Mouse (Mus musculus) layer of hippocampus, postnatal 10 days (tissue): ENCODE results near the gene Gm40460. TPM values are rescaled to one million over a fixed set of nuclear protein-coding genes. Genes with fewer than 3 reads are reported as not detected.

ENCODE experiments used
- total RNA-seq, 2 experiments: library from RNA; stranded (reverse); gene quantifications; 2 replicates each; pipeline ENCODE4 v1.2.3; 2021

The Gm40460 gene
- total RNA-seq, 2 experiments from 2014 or later: not detected

Other genes starting within 250 kb of the Gm40460 start
- gene Mob2, start 180.0 kb downstream of the Gm40460 start, total RNA-seq: 10 to 100 TPM; 20.5 to 20.9 TPM
- 100 to 1,000 TPM; 139 to 150 TPM for gene Dusp8, start 145.2 kb downstream of the Gm40460 start, total RNA-seq
- not detected for gene Gm45618, start 120.3 kb downstream of the Gm40460 start, total RNA-seq
- not detected for gene Gm39115, start 105.0 kb downstream of the Gm40460 start, total RNA-seq
- gene Gm45337, start 96.5 kb downstream of the Gm40460 start, total RNA-seq: not detected
- not detected for gene Gm29735, start 84.0 kb downstream of the Gm40460 start, total RNA-seq
- not detected for gene Gm4553, start 75.3 kb downstream of the Gm40460 start, total RNA-seq
- not detected for gene Krtap5-2, start 65.1 kb downstream of the Gm40460 start, total RNA-seq
- not detected for gene Gm10153, start 50.7 kb downstream of the Gm40460 start, total RNA-seq
- gene Krtap5-3, start 39.7 kb downstream of the Gm40460 start, total RNA-seq: not detected
- gene Gm7579, start 29.2 kb downstream of the Gm40460 start, total RNA-seq: not detected
- gene Krtap5-5, start 11.1 kb downstream of the Gm40460 start, total RNA-seq: not detected
- not detected for gene Gm2431, start 17.3 kb upstream of the Gm40460 start, total RNA-seq
- not detected for gene Gm4559, start 33.3 kb upstream of the Gm40460 start, total RNA-seq
- gene Krtap5-1, start 56.0 kb upstream of the Gm40460 start, total RNA-seq: not detected
- not detected for gene Krtap5-4, start 62.5 kb upstream of the Gm40460 start, total RNA-seq
- 10 to 100 TPM; 21.0 to 24.6 TPM for gene Ifitm10, start 132.7 kb upstream of the Gm40460 start, total RNA-seq
- gene Gm49369, start 141.6 kb upstream of the Gm40460 start, total RNA-seq: 1 to 10 TPM in 1 of 2 experiments, not detected in 1; 6.5 TPM
- 100 to 1,000 TPM; 252 to 270 TPM for gene Ctsd, start 147.0 kb upstream of the Gm40460 start, total RNA-seq
- not detected for gene Syt8, start 193.8 kb upstream of the Gm40460 start, total RNA-seq
- not detected for gene Tnni2, start 200.7 kb upstream of the Gm40460 start, total RNA-seq
- 1 to 10 TPM; 3.6 to 5.0 TPM for gene Lsp1, start 219.7 kb upstream of the Gm40460 start, total RNA-seq